Mouse (Mus musculus) limb, embryonic 12.5 days (tissue): ENCODE data around the gene Tspan14. TPM values are rescaled to one million over a fixed set of nuclear protein-coding genes. Genes with fewer than 3 reads are reported as not detected.

Experiments used
- ATAC-seq: fragments of 200-750 bp; cut with Nextera tagmentation; 2 replicates; pipeline ENCODE4 v1.8.0; 2017; ENCODE audit warnings: low read depth, moderate TSS enrichment; ENCODE audit not compliant: insufficient number of reproducible peaks, insufficient read depth, low FRiP score, low TSS enrichment
- H3K27ac ChIP-seq: fragments of 300-500 bp; sonication (generic); 2 replicates; pipeline ENCODE4 v1.5.1; 2016; ENCODE audit warnings: mild to moderate bottlenecking, moderate library complexity
- H3K27me3 ChIP-seq: fragments of 300-500 bp; sonication (generic); 2 replicates; pipeline ENCODE4 v1.6.1; 2016; ENCODE audit warnings: mild to moderate bottlenecking, moderate library complexity
- H3K36me3 ChIP-seq: fragments of 300-500 bp; sonication (generic); 2 replicates; pipeline ENCODE4 v1.6.1; 2016; ENCODE audit warnings: mild to moderate bottlenecking, moderate library complexity
- H3K4me1 ChIP-seq: fragments of 300-500 bp; sonication (generic); replicated peaks from 2 replicates; pipeline ENCODE4 v1.6.1; 2016
- H3K4me2 ChIP-seq: fragments of 300-500 bp; sonication (generic); 2 replicates; pipeline ENCODE4 v1.6.1; 2016; ENCODE audit warnings: mild to moderate bottlenecking, moderate library complexity
- H3K4me3 ChIP-seq: fragments of 300-500 bp; sonication (generic); replicated peaks from 2 replicates; pipeline ENCODE4 v1.5.1; 2016; ENCODE audit warnings: mild to moderate bottlenecking
- H3K9ac ChIP-seq: fragments of 300-500 bp; sonication (generic); replicated peaks from 2 replicates; pipeline ENCODE4 v1.6.1; 2016; ENCODE audit warnings: mild to moderate bottlenecking, moderate library complexity
- H3K9me3 ChIP-seq: fragments of 300-500 bp; sonication (generic); 2 replicates; pipeline ENCODE4 v1.6.1; 2016; ENCODE audit warnings: mild to moderate bottlenecking, moderate library complexity
- WGBS: fragments of 180-500 bp; shearing (Covaris S2); methylation state at CpG from one replicate; pipeline ENCODE4 v1.1.7; 2016; 5-methylcytosine and 5-hydroxymethylcytosine counted together
- polyA plus RNA-seq: library from polyadenylated mRNA; unstranded; fragments of >200 nt; fragmentation: Nextera tagmentation; extraction: Ambion mirVana; gene quantifications from 2 replicates; pipeline ENCODE4 v1.2.1, GENCODE M21; 2016

The Tspan14 gene
- polyA plus RNA-seq, 1 experiment from 2014 or later = 68.4 TPM

- no peaks in the 10 kb centered on the region for H3K9me3 ChIP-seq
- H3K4me2 ChIP-seq = no peak overlapping the region
- ATAC-seq = no peak
- 0 out of 2 replicates have a peak, but pooled peaks cover 4% of the 10 kb centered on the region for H3K36me3 ChIP-seq
- no peak overlapping the region for H3K27ac ChIP-seq
- no peaks in the 10 kb centered on the region for H3K27me3 ChIP-seq
- 89% methylated on average over 7 of the region's 7 CpGs for WGBS
- peaks cover 28% of the 10 kb centered on the region for H3K4me1 ChIP-seq
- no peak overlapping the region for H3K4me3 ChIP-seq
- no peak overlapping the region for H3K9ac ChIP-seq
These were observed 33.3 kb downstream of the Tspan14 start for GRCm38 (mm10) chr14:40933328-40933727.

- no peak overlapping the region for H3K4me3 ChIP-seq
- H3K4me1 ChIP-seq = peaks cover 29% of the 10 kb centered on the region
- no peaks in the 10 kb centered on the region for H3K27me3 ChIP-seq
- H3K4me2 ChIP-seq = no peak overlapping the region
- no peak overlapping the region for H3K27ac ChIP-seq
- no peaks in the 10 kb centered on the region for H3K9me3 ChIP-seq
- ATAC-seq = no peak
- no peak overlapping the region for H3K9ac ChIP-seq
- 0 out of 2 replicates have a peak, but pooled peaks cover 4% of the 10 kb centered on the region for H3K36me3 ChIP-seq
- 97% methylated on average over 9 of the region's 9 CpGs for WGBS
These were observed 34.4 kb downstream of the Tspan14 start for GRCm38 (mm10) chr14:40932225-40932624.

GRCm38 (mm10) chr14:40931115-40931829, 35.3 kb downstream of the Tspan14 start:
- no peak overlapping the region for H3K4me2 ChIP-seq
- H3K9me3 ChIP-seq = no peaks in the 10 kb centered on the region
- 72% methylated on average over 3 of the region's 3 CpGs for WGBS
- H3K27me3 ChIP-seq = no peaks in the 10 kb centered on the region
- ATAC-seq = no peak
- peaks cover 29% of the 10 kb centered on the region for H3K4me1 ChIP-seq
- no peak overlapping the region for H3K9ac ChIP-seq
- H3K27ac ChIP-seq = peak overlapping the region; percentile 47; the same call in 1 of the 2 replicates
- 0 out of 2 replicates have a peak, but pooled peaks cover 4% of the 10 kb centered on the region for H3K36me3 ChIP-seq
- no peak overlapping the region for H3K4me3 ChIP-seq

- no peaks in the 10 kb centered on the region for H3K9me3 ChIP-seq
- H3K4me3 ChIP-seq = no peak overlapping the region
- H3K4me2 ChIP-seq = no peak overlapping the region
- no peak overlapping the region for H3K27ac ChIP-seq
- no peak overlapping the region for H3K9ac ChIP-seq
- WGBS = 88% methylated on average over 2 of the region's 2 CpGs
- no peak for ATAC-seq
- 0 out of 2 replicates have a peak, but pooled peaks cover 4% of the 10 kb centered on the region for H3K36me3 ChIP-seq
- peaks cover 26% of the 10 kb centered on the region for H3K4me1 ChIP-seq
- H3K27me3 ChIP-seq = no peaks in the 10 kb centered on the region
These were observed 36.7 kb downstream of the Tspan14 start for GRCm38 (mm10) chr14:40929943-40930342.

- no peak overlapping the region for H3K4me3 ChIP-seq
- H3K36me3 ChIP-seq = 0 out of 2 replicates have a peak, but pooled peaks cover 4% of the 10 kb centered on the region
- no peak overlapping the region for H3K4me2 ChIP-seq
- H3K27me3 ChIP-seq = no peaks in the 10 kb centered on the region
- H3K9me3 ChIP-seq = no peaks in the 10 kb centered on the region
- no peak overlapping the region for H3K9ac ChIP-seq
- 82% methylated on average over 5 of the region's 5 CpGs for WGBS
- H3K27ac ChIP-seq = no peak overlapping the region
- peaks cover 36% of the 10 kb centered on the region for H3K4me1 ChIP-seq
- ATAC-seq = no peak
These were observed 37.7 kb downstream of the Tspan14 start for GRCm38 (mm10) chr14:40928897-40929296.

- Histone ChIP-seq H3K4me1 (peaks cover 36% of the 10 kb centered on the region), H3K27me3 (no peaks in the 10 kb centered on the region), H3K4me3 (no peak overlapping the region), H3K27ac (no peak overlapping the region), H3K36me3 (0 out of 2 replicates have a peak, but pooled peaks cover 9% of the 10 kb centered on the region), H3K9me3 (no peaks in the 10 kb centered on the region), H3K4me2 (no peak overlapping the region), H3K9ac (no peak overlapping the region)
- ATAC-seq = no peak
- 75% methylated on average over 2 of the region's 2 CpGs for WGBS
These were observed 39.6 kb downstream of the Tspan14 start for GRCm38 (mm10) chr14:40927041-40927440.

- Histone ChIP-seq H3K4me1 (peaks cover 26% of the 10 kb centered on the region), H3K9ac (no peak overlapping the region), H3K4me3 (no peak overlapping the region), H3K9me3 (no peaks in the 10 kb centered on the region), H3K4me2 (no peak overlapping the region), H3K27me3 (no peaks in the 10 kb centered on the region), H3K27ac (peak overlapping the region; percentile 19; the same call in 1 of the 2 replicates), H3K36me3 (0 out of 2 replicates have a peak, but pooled peaks cover 15% of the 10 kb centered on the region)
- 36% methylated on average over 10 of the region's 10 CpGs for WGBS
- no peak for ATAC-seq
These were observed 42.1 kb downstream of the Tspan14 start for GRCm38 (mm10) chr14:40924378-40925113.

GRCm38 (mm10) chr14:40921241-40921640, 45.4 kb downstream of the Tspan14 start:
- Histone ChIP-seq H3K27me3 (no peaks in the 10 kb centered on the region), H3K4me3 (no peak overlapping the region), H3K9me3 (no peaks in the 10 kb centered on the region), H3K4me1 (peaks cover 12% of the 10 kb centered on the region), H3K9ac (no peak overlapping the region), H3K27ac (no peak overlapping the region), H3K36me3 (0 out of 2 replicates have a peak, but pooled peaks cover 15% of the 10 kb centered on the region), H3K4me2 (no peak overlapping the region)
- WGBS = 92% methylated on average over 1 of the region's 1 CpGs
- ATAC-seq = no peak

GRCm38 (mm10) chr14:40919521-40919920, 47.1 kb downstream of the Tspan14 start:
- H3K4me3 ChIP-seq = no peak overlapping the region
- H3K27ac ChIP-seq = no peak overlapping the region
- peaks cover 29% of the 10 kb centered on the region for H3K36me3 ChIP-seq
- no peak overlapping the region for H3K9ac ChIP-seq
- H3K4me2 ChIP-seq = no peak overlapping the region
- H3K27me3 ChIP-seq = no peaks in the 10 kb centered on the region
- peaks cover 9% of the 10 kb centered on the region for H3K4me1 ChIP-seq
- 85% methylated on average over 7 of the region's 7 CpGs for WGBS
- no peak for ATAC-seq
- H3K9me3 ChIP-seq = no peaks in the 10 kb centered on the region

GRCm38 (mm10) chr14:40918477-40918876, 48.1 kb downstream of the Tspan14 start:
- no peak overlapping the region for H3K27ac ChIP-seq
- no peak for ATAC-seq
- 85% methylated on average over 5 of the region's 7 CpGs for WGBS
- H3K4me2 ChIP-seq = no peak overlapping the region
- no peaks in the 10 kb centered on the region for H3K27me3 ChIP-seq
- no peak overlapping the region for H3K9ac ChIP-seq
- no peak overlapping the region for H3K4me3 ChIP-seq
- H3K36me3 ChIP-seq = peaks cover 40% of the 10 kb centered on the region
- 0 out of 2 replicates have a peak, but pooled peaks cover 3% of the 10 kb centered on the region for H3K4me1 ChIP-seq
- H3K9me3 ChIP-seq = no peaks in the 10 kb centered on the region

GRCm38 (mm10) chr14:40917632-40918031, 49.0 kb downstream of the Tspan14 start:
- H3K4me3 ChIP-seq = no peak overlapping the region
- peaks cover 45% of the 10 kb centered on the region for H3K36me3 ChIP-seq
- no peak overlapping the region for H3K4me2 ChIP-seq
- H3K4me1 ChIP-seq = 0 out of 2 replicates have a peak, but pooled peaks cover 3% of the 10 kb centered on the region
- ATAC-seq = peak; percentile 13; the same call in 1 of the 2 replicates
- no peak overlapping the region for H3K27ac ChIP-seq
- no peak overlapping the region for H3K9ac ChIP-seq
- WGBS = 0% methylated on average over 1 of the region's 1 CpGs
- H3K27me3 ChIP-seq = no peaks in the 10 kb centered on the region
- no peaks in the 10 kb centered on the region for H3K9me3 ChIP-seq
